In genomic region chr19:29820966-29821365, GRCm38 (mm10) we compare ENCODE assay signal across 9 mouse cellular contexts. TPM values are rescaled to one million over a fixed set of nuclear protein-coding genes. Genes with fewer than 3 reads are reported as not detected.
DNase-seq lines count a peak whose midpoint lies in the region.
"Had no signal": no experiment of that assay in that cellular context is flagged by ENCODE, and none has a peak within 500 bp of the region (broad histone marks: within the 10 kb centered on the region; RNA-seq: fewer than 3 reads in every experiment).

No protein-coding gene starts in this region.

- peak; percentile 70 for DNase-seq in kidney, postnatal 14 days
- DNase-seq in kidney, adult 11 months = no peak
- peak; percentile 91 for DNase-seq in 416B (ENCODE audit: low read depth)
- DNase-seq in CD4-positive helper T cell, adult 2 months (ENCODE audit: low read depth, low spot score) = peak; percentile 77
- peak; percentile 30 for DNase-seq in cerebellum, adult 8-10 months
- peak; percentile 84 for DNase-seq in induced T-regulatory cell, adult 2 months (ENCODE audit: low read depth)
- peak; percentile 33 for DNase-seq in thymus, postnatal 25 days
- no peak for DNase-seq in left cerebral cortex, adult 8-10 months (ENCODE audit: low spot score in 2 of 2)
- DNase-seq: liver, embryonic 13.5 days had no signal

RNA-seq across cellular contexts. Expression of gene Ranbp6, which starts 8.2 kb away (rescaled TPM):
- total RNA-seq in left cerebral cortex, adult 8-10 months (2022) = 10 to 100 TPM; 31.4 to 33.1 (median 32.4) TPM

RNA-seq across cellular contexts. Expression of gene 9930021J03Rik, which starts 15.2 kb away (rescaled TPM):
- 10 to 100 TPM; 36.1 to 44.9 (median 40.3) TPM for total RNA-seq in left cerebral cortex, adult 8-10 months (2022)

Comparison
In these comparisons a context has a peak if more than half of its experiments do, and no peak if none do; other contexts are left out.
1. DNase-seq: peak in kidney, postnatal 14 days (single experiment), 416B (single experiment), CD4-positive helper T cell, adult 2 months (single experiment), cerebellum, adult 8-10 months (single experiment), induced T-regulatory cell, adult 2 months (single experiment) and thymus, postnatal 25 days (single experiment); none in kidney, adult 11 months (single experiment) and left cerebral cortex, adult 8-10 months (0 of 2).